Comparison of ENCODE assay signal across 30 mouse cellular contexts in the genomic region with DNA sequence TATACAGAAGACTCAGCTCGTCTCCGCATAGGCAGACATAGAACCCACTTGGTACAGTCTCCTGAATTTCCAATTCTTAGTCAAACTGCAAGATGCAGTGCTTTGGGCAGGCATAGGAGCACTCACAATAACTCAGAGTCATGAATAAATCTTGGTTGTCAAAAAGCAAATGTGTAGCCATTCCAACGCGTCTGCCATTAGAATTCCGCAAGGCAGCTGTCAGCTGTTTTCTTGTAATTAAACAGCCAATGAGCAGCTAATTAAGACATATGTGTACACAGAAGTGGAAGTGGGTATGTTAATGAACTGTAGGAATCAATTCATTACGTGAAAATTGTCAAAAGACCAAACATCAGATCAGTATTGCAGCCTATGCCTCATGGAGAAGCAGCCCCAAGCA. TPM values are rescaled to one million over a fixed set of nuclear protein-coding genes. Genes with fewer than 3 reads are reported as not detected.
DNase-seq lines count a peak whose midpoint lies in the region; ATAC-seq and TF ChIP-seq lines count a peak whose summit lies in the region.
"Had no signal": no experiment of that assay in that cellular context is flagged by ENCODE, and none has a peak within 500 bp of the region (broad histone marks: within the 10 kb centered on the region; RNA-seq: fewer than 3 reads in every experiment).

No protein-coding gene starts in this region.

- no peaks in the 10 kb centered on the region for H3K36me3 ChIP-seq in forebrain, embryonic 14.5 days (ENCODE audit: control insufficient read depth, insufficient read depth, low read length)
- H3K36me3 ChIP-seq in forebrain, embryonic 10.5 days (replicated peaks), result no peaks in the 10 kb centered on the region
- H3K36me3 ChIP-seq in hindbrain, postnatal 0 days (ENCODE audit: insufficient read depth, low read length), result no peaks in the 10 kb centered on the region
- H3K36me3 ChIP-seq in hindbrain, embryonic 16.5 days (ENCODE audit: control insufficient read depth, insufficient read depth, low read length), result no peaks in the 10 kb centered on the region
- no peaks in the 10 kb centered on the region for H3K36me3 ChIP-seq in kidney, adult 2 months (ENCODE audit: control insufficient read depth, insufficient read depth, low read length)
- H3K36me3 ChIP-seq: embryonic facial prominence, embryonic 15.5 days; G1E; heart, embryonic 13.5 days; kidney, embryonic 15.5 days; limb, embryonic 13.5 days had no signal

- H3K4me1 ChIP-seq in forebrain, embryonic 14.5 days (ENCODE audit: control insufficient read depth, insufficient read depth, low read length), result peaks cover 6% of the 10 kb centered on the region; the same call in 1 of the 2 replicates
- H3K4me1 ChIP-seq in forebrain, embryonic 10.5 days, result peaks cover 12% of the 10 kb centered on the region
- H3K4me1 ChIP-seq in hindbrain, postnatal 0 days (ENCODE audit: insufficient read depth, low read length), result no peaks in the 10 kb centered on the region
- H3K4me1 ChIP-seq in hindbrain, embryonic 16.5 days (ENCODE audit: control insufficient read depth, insufficient read depth, low read depth, low read length), result peaks cover 3% of the 10 kb centered on the region; the same call in 1 of the 2 replicates
- H3K4me1 ChIP-seq in kidney, adult 2 months (ENCODE audit: control insufficient read depth, insufficient read depth, low read length), result no peaks in the 10 kb centered on the region
- H3K4me1 ChIP-seq: embryonic facial prominence, embryonic 15.5 days; heart, embryonic 13.5 days; kidney, embryonic 15.5 days had no signal

- no peaks in the 10 kb centered on the region for H3K9me3 ChIP-seq in forebrain, embryonic 14.5 days (replicated peaks; ENCODE audit: control insufficient read depth, low read length)
- H3K9me3 ChIP-seq in forebrain, embryonic 10.5 days, result no peaks in the 10 kb centered on the region
- H3K9me3 ChIP-seq in hindbrain, postnatal 0 days (ENCODE audit: low read length), result no peaks in the 10 kb centered on the region
- no peaks in the 10 kb centered on the region for H3K9me3 ChIP-seq in hindbrain, embryonic 16.5 days (ENCODE audit: control insufficient read depth, low read length)
- H3K9me3 ChIP-seq: embryonic facial prominence, embryonic 15.5 days; G1E; heart, embryonic 13.5 days; kidney, embryonic 15.5 days; limb, embryonic 13.5 days had no signal

- no peak overlapping the region for H3K27ac ChIP-seq in forebrain, embryonic 14.5 days (ENCODE audit: low read depth, low read length)
- H3K27ac ChIP-seq in forebrain, embryonic 10.5 days, result no peak overlapping the region
- H3K27ac ChIP-seq in hindbrain, postnatal 0 days, result no peak overlapping the region
- H3K27ac ChIP-seq in hindbrain, embryonic 16.5 days (ENCODE audit: low read depth, low read length), result no peak overlapping the region
- H3K27ac ChIP-seq in layer of hippocampus, adult 2 months, result no peak overlapping the region
- no peak overlapping the region for H3K27ac ChIP-seq in kidney, adult 2 months (ENCODE audit: insufficient read depth, low read depth, low read length)
- H3K27ac ChIP-seq: embryonic facial prominence, embryonic 15.5 days; heart, embryonic 13.5 days; kidney, embryonic 15.5 days; left cerebral cortex, adult 2 months; limb, embryonic 13.5 days; stomach, postnatal 0 days had no signal

- no peak overlapping the region for H3K9ac ChIP-seq in forebrain, embryonic 14.5 days (ENCODE audit: low read length)
- H3K9ac ChIP-seq in hindbrain, postnatal 0 days (replicated peaks; ENCODE audit: low read length), result no peak overlapping the region
- no peak overlapping the region for H3K9ac ChIP-seq in hindbrain, embryonic 16.5 days (ENCODE audit: low read depth, low read length)
- H3K9ac ChIP-seq: embryonic facial prominence, embryonic 15.5 days; heart, embryonic 13.5 days; kidney, embryonic 15.5 days; limb, embryonic 13.5 days had no signal

- TF ChIP-seq POLR2A in kidney, adult 2 months (IDR thresholded peaks at IDR 0.05; ENCODE audit: low read depth, low read length), result no peak

- H3K27me3 ChIP-seq in forebrain, embryonic 14.5 days (replicated peaks; ENCODE audit: control insufficient read depth, insufficient read depth, low read length), result no peaks in the 10 kb centered on the region
- no peaks in the 10 kb centered on the region for H3K27me3 ChIP-seq in forebrain, embryonic 10.5 days (ENCODE audit: poor library complexity, severe bottlenecking)
- no peaks in the 10 kb centered on the region for H3K27me3 ChIP-seq in hindbrain, postnatal 0 days (ENCODE audit: insufficient read depth, low read length)
- no peaks in the 10 kb centered on the region for H3K27me3 ChIP-seq in hindbrain, embryonic 16.5 days (replicated peaks; ENCODE audit: control insufficient read depth, insufficient read depth, low read length)
- H3K27me3 ChIP-seq in kidney, adult 2 months (replicated peaks; ENCODE audit: control insufficient read depth, insufficient read depth, low read length), result no peaks in the 10 kb centered on the region
- H3K27me3 ChIP-seq: embryonic facial prominence, embryonic 15.5 days; heart, embryonic 13.5 days; kidney, embryonic 15.5 days had no signal

- ATAC-seq in forebrain, embryonic 14.5 days, result peak; percentile 84
- ATAC-seq in hindbrain, postnatal 0 days, result no peak
- no peak for ATAC-seq in hindbrain, embryonic 16.5 days
- ATAC-seq: inflammation-experienced regulatory T-cells, adult 6 months; midbrain, embryonic 16.5 days had no signal

- H3K4me2 ChIP-seq in forebrain, embryonic 14.5 days (ENCODE audit: low read length), result no peak overlapping the region
- H3K4me2 ChIP-seq in hindbrain, postnatal 0 days (ENCODE audit: low read depth, low read length), result no peak overlapping the region
- H3K4me2 ChIP-seq in hindbrain, embryonic 16.5 days (ENCODE audit: low read length), result no peak overlapping the region
- H3K4me2 ChIP-seq: embryonic facial prominence, embryonic 15.5 days; heart, embryonic 13.5 days; kidney, embryonic 15.5 days; limb, embryonic 13.5 days; liver, embryonic 11.5 days; midbrain, embryonic 11.5 days had no signal

- DNase-seq in forebrain, embryonic 14.5 days (ENCODE audit: low spot score), result peak; percentile 87
- DNase-seq in forebrain, embryonic 10.5 days (ENCODE audit: extremely low spot score, low spot score), result no peak
- peak; percentile 37 for DNase-seq in hindbrain, postnatal 0 days (ENCODE audit: low spot score)
- peak; percentile 27 to 50 for DNase-seq in layer of hippocampus, adult 2 months (ENCODE audit: low spot score in 2 of 2)
- DNase-seq in layer of hippocampus, postnatal 14 days (ENCODE audit: low spot score in 2 of 2), result peak; percentile 29 to 69
- DNase-seq in cerebellum, postnatal 25 days, result no peak
- no peak for DNase-seq in kidney, adult 2 months
- DNase-seq: adrenal gland, postnatal 10 days; cerebellum, adult 11-12 months; cerebellum, adult 9-11 months; heart, postnatal 10 days; kidney, adult 11 months; kidney, postnatal 36 days; lung, postnatal 36 days; right cerebral cortex, adult 18-20 months; right cerebral cortex, postnatal 4 days; thymus, adult 18-20 months; thymus, postnatal 25 days had no signal

- WGBS in forebrain, embryonic 14.5 days, result 38% methylated on average over 6 of the region's 6 CpGs
- 93% methylated on average over 6 of the region's 6 CpGs for WGBS in forebrain, embryonic 10.5 days
- 52% methylated on average over 6 of the region's 6 CpGs for WGBS in hindbrain, postnatal 0 days
- 64% methylated on average over 6 of the region's 6 CpGs for WGBS in hindbrain, embryonic 16.5 days
- 82% methylated on average over 6 of the region's 6 CpGs for WGBS in kidney, adult 2 months

- H3K4me3 ChIP-seq in forebrain, embryonic 14.5 days (ENCODE audit: low read depth, low read length), result no peak overlapping the region
- H3K4me3 ChIP-seq in forebrain, embryonic 10.5 days, result no peak overlapping the region
- no peak overlapping the region for H3K4me3 ChIP-seq in hindbrain, postnatal 0 days (ENCODE audit: low read length)
- H3K4me3 ChIP-seq in hindbrain, embryonic 16.5 days (ENCODE audit: low read length), result no peak overlapping the region
- H3K4me3 ChIP-seq in layer of hippocampus, adult 2 months, result no peak overlapping the region
- no peak overlapping the region for H3K4me3 ChIP-seq in kidney, adult 2 months (ENCODE audit: insufficient read depth, low read depth, low read length)
- H3K4me3 ChIP-seq: embryonic facial prominence, embryonic 15.5 days; heart, embryonic 13.5 days; kidney, embryonic 15.5 days; left cerebral cortex, adult 2 months; limb, embryonic 13.5 days had no signal

- no peak for TF ChIP-seq CTCF in hindbrain, postnatal 0 days (IDR thresholded peaks at IDR 0.05; ENCODE audit: low read depth)
- no peak for TF ChIP-seq CTCF in layer of hippocampus, adult 2 months (conservative IDR thresholded peaks at IDR 0.05)
- no peak for TF ChIP-seq CTCF in kidney, adult 2 months (conservative IDR thresholded peaks at IDR 0.05; ENCODE audit: insufficient read depth, insufficient read length, low read depth, low read length)

RNA-seq across cellular contexts. Expression of gene Ice2, which starts 43.5 kb away (rescaled TPM):
- 12.9 and 13.8 TPM in 2 replicates for polyA plus RNA-seq in forebrain, embryonic 14.5 days (2014; fragmentation: Nextera tagmentation; extraction: Ambion mirVana)
- polyA plus RNA-seq in forebrain, embryonic 10.5 days (2016; fragmentation: Nextera tagmentation; extraction: Ambion mirVana), result 21.1 and 22.0 TPM in 2 replicates
- total RNA-seq in hindbrain, postnatal 0 days (2014; rRNA removed), result 3.7 and 9.1 TPM in 2 replicates
- 7.3 TPM in 2 replicates for polyA plus RNA-seq in hindbrain, postnatal 0 days (2015; fragmentation: Nextera tagmentation; extraction: Ambion mirVana)
- polyA plus RNA-seq in hindbrain, embryonic 16.5 days (2015; fragmentation: Nextera tagmentation; extraction: Ambion mirVana), result 8.3 and 9.4 TPM in 2 replicates
- total RNA-seq in layer of hippocampus, adult 2 months (2021), result 10 to 100 TPM; 12.1 to 12.3 TPM
- 1 to 10 TPM; 8.9 to 9.9 TPM for total RNA-seq in layer of hippocampus, postnatal 14 days (2021)
- polyA plus RNA-seq in kidney, adult 2 months (2012; rRNA removed), result 2.9 and 3.5 TPM in 2 replicates

Comparison
In these comparisons a context has a peak if more than half of its experiments do, and no peak if none do; other contexts are left out.
1. DNase-seq: peak in forebrain, embryonic 14.5 days (single experiment), hindbrain, postnatal 0 days (single experiment), layer of hippocampus, adult 2 months (2 of 2) and layer of hippocampus, postnatal 14 days (2 of 2); none in forebrain, embryonic 10.5 days (single experiment), cerebellum, postnatal 25 days (0 of 2) and kidney, adult 2 months (single experiment).